Mouse (Mus musculus) liver, embryonic 14.5 days (tissue): ENCODE data around the gene Cd3d.

ENCODE experiments used
- CTCF ChIP-seq: IDR thresholded peaks from 2 replicates; pipeline ENCODE4 v1.5.1; 2016; ENCODE audit warnings: antibody characterized with exemption, low read depth, control low read depth
- EP300 ChIP-seq: IDR thresholded peaks from 2 replicates; pipeline ENCODE4 v1.6.1; 2016; ENCODE audit warnings: antibody characterized with exemption, low read depth

- TF ChIP-seq EP300 (no peak), CTCF (no peak)
Observed at GRCm38 (mm10) chr9:44982081-44982480, 495 bp downstream of the Cd3d start.
